Comparison of ENCODE assay signal across 8 mouse cellular contexts in genomic region chr14:78383256-78383709, GRCm38 (mm10).
DNase-seq lines count a peak whose midpoint lies in the region; ATAC-seq and TF ChIP-seq lines count a peak whose summit lies in the region.

No protein-coding gene starts in this region.

- no peaks in the 10 kb centered on the region for H3K36me3 ChIP-seq in kidney, adult 2 months (ENCODE audit: control insufficient read depth, insufficient read depth, low read length)
- no peaks in the 10 kb centered on the region for H3K36me3 ChIP-seq in kidney, embryonic 16.5 days (ENCODE audit: insufficient read depth, low read length)

- no peak overlapping the region for H3K4me3 ChIP-seq in kidney, adult 2 months (ENCODE audit: insufficient read depth, low read depth, low read length)
- H3K4me3 ChIP-seq in kidney, embryonic 16.5 days (ENCODE audit: low read length), result no peak overlapping the region

- H3K27me3 ChIP-seq in kidney, adult 2 months (replicated peaks; ENCODE audit: control insufficient read depth, insufficient read depth, low read length), result no peaks in the 10 kb centered on the region
- H3K27me3 ChIP-seq in kidney, embryonic 16.5 days (ENCODE audit: insufficient read depth, low read length), result no peaks in the 10 kb centered on the region

- ATAC-seq in kidney, embryonic 16.5 days (ENCODE audit: low FRiP score, low TSS enrichment), result no peak
- peak; percentile 86 for ATAC-seq in granulocyte monocyte progenitor cell, adult 5-6 weeks (replicated peaks; ENCODE audit: poor library complexity, severe bottlenecking)

- no peaks in the 10 kb centered on the region for H3K9me3 ChIP-seq in kidney, embryonic 16.5 days (ENCODE audit: low read length)

- H3K9ac ChIP-seq in kidney, embryonic 16.5 days (replicated peaks; ENCODE audit: low read length), result no peak overlapping the region

- no peaks in the 10 kb centered on the region for H3K4me1 ChIP-seq in kidney, adult 2 months (ENCODE audit: control insufficient read depth, insufficient read depth, low read length)
- no peaks in the 10 kb centered on the region for H3K4me1 ChIP-seq in kidney, embryonic 16.5 days (ENCODE audit: insufficient read depth, low read length)

- TF ChIP-seq POLR2A in kidney, adult 2 months (IDR thresholded peaks at IDR 0.05; ENCODE audit: low read depth, low read length), result no peak

- H3K27ac ChIP-seq in kidney, adult 2 months (ENCODE audit: insufficient read depth, low read depth, low read length), result peak overlapping the region; percentile 52
- H3K27ac ChIP-seq in kidney, embryonic 16.5 days (ENCODE audit: low read length), result no peak overlapping the region

- WGBS in kidney, adult 2 months, result 22% methylated on average over 8 of the region's 8 CpGs
- 67% methylated on average over 8 of the region's 8 CpGs for WGBS in kidney, embryonic 16.5 days

- no peak for TF ChIP-seq CTCF in kidney, adult 2 months (conservative IDR thresholded peaks at IDR 0.05; ENCODE audit: insufficient read depth, insufficient read length, low read depth, low read length)

- no peak overlapping the region for H3K4me2 ChIP-seq in kidney, embryonic 16.5 days (replicated peaks; ENCODE audit: low read depth, low read length)

- DNase-seq in kidney, adult 2 months, result peak; percentile 98
- DNase-seq in cerebellum, adult 9-10 months, result peak; percentile 72
- DNase-seq in layer of hippocampus, adult 8-10 months (ENCODE audit: low spot score in 2 of 2), result peak; percentile 92 to 96
- peak; percentile 81 to 87 for DNase-seq in lung, postnatal 4 days
- peak; percentile 8 to 9 for DNase-seq in spleen, postnatal 14 days (ENCODE audit: low spot score in 2 of 2)
- no peak for DNase-seq in embryo, embryonic 10 days (ENCODE audit: low spot score)
